Mouse (Mus musculus) forebrain, embryonic 14.5 days (tissue): ENCODE measurements at regions not wholly inside any gene's neighbourhood (a gene's known extent, or its start where the extent isn't known, plus 50 kb on each side); places are given as distances from the start of the nearest gene placed in this dataset.

Source experiments
- ATAC-seq: fragments of 200-750 bp; cut with Nextera tagmentation; 2 replicates; pipeline ENCODE4 v1.8.0; 2017; ENCODE audit warnings: mild to moderate bottlenecking, moderate library complexity
- DNase-seq: peaks from one replicate; pipeline ENCODE4 v3.0.0-alpha.2; 2015; ENCODE audit warnings: low spot score
- H3K27ac ChIP-seq: fragments of 300-500 bp; sonication (generic); 2 replicates; pipeline ENCODE4 v1.5.1; 2014; ENCODE audit warnings: low read depth, mild to moderate bottlenecking, control low read depth, low read length, moderate library complexity
- H3K27me3 ChIP-seq: fragments of 300-500 bp; sonication (generic); replicated peaks from 2 replicates; pipeline ENCODE4 v1.6.1; 2014; ENCODE audit warnings: low read length, control low read depth, mixed read lengths; ENCODE audit not compliant: control insufficient read depth, insufficient read depth
- H3K36me3 ChIP-seq: fragments of 300-500 bp; sonication (generic); 2 replicates; pipeline ENCODE4 v1.6.1; 2014; ENCODE audit warnings: low read length, control low read depth; ENCODE audit not compliant: control insufficient read depth, insufficient read depth
- H3K4me1 ChIP-seq: fragments of 300-500 bp; sonication (generic); 2 replicates; pipeline ENCODE4 v1.6.1; 2014; ENCODE audit warnings: antibody characterized with exemption, low read length, control low read depth; ENCODE audit not compliant: control insufficient read depth, insufficient read depth
- H3K4me2 ChIP-seq: fragments of 300-500 bp; sonication (generic); 2 replicates; pipeline ENCODE4 v1.6.1; 2014; ENCODE audit warnings: mild to moderate bottlenecking, control low read depth, low read length
- H3K4me3 ChIP-seq: fragments of 300-500 bp; sonication (generic); 2 replicates; pipeline ENCODE4 v1.5.1; 2014; ENCODE audit warnings: low read depth, low read length, control low read depth
- H3K9ac ChIP-seq: fragments of 300-500 bp; sonication (generic); 2 replicates; pipeline ENCODE4 v1.6.1; 2014; ENCODE audit warnings: mild to moderate bottlenecking, low read length, control low read depth, moderate library complexity
- H3K9me3 ChIP-seq: fragments of 300-500 bp; sonication (generic); replicated peaks from 2 replicates; pipeline ENCODE4 v1.6.1; 2016; ENCODE audit warnings: low read length, control low read depth, mixed read lengths; ENCODE audit not compliant: control insufficient read depth
- WGBS: fragments of 180-500 bp; shearing (Covaris S2); extraction: QIAGEN DNeasy Blood & Tissue Kit; methylation state at CpG from one replicate; pipeline ENCODE4 v1.1.7; 2014; 5-methylcytosine and 5-hydroxymethylcytosine counted together

DNA sequence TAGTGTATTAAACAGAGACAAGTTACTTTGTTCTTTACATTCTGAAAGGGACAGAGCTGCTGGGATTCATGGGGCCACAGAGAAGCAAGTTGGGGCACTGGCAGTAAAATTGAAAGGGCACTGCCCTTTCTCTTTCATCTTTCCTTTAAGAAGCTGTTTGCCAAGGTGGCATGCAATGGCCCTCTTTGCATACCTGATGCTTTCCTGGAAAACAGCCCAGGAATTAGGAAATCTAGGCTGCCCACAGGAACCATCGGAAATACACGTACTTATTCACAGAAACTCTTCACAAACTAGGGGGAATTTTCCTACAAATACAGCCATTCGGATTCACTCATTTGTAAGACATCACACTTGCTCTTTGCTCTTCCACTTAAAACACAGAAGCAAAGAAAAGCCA lies 278.3 kb upstream of the Gm765 start:
- peaks cover 2% of the 10 kb centered on the region; the same call in 1 of the 2 replicates for H3K4me1 ChIP-seq
- no peak overlapping the region for H3K4me2 ChIP-seq
- no peak overlapping the region for H3K4me3 ChIP-seq
- no peaks in the 10 kb centered on the region for H3K27me3 ChIP-seq
- DNase-seq (no peak), ATAC-seq (no peak)
- no peaks in the 10 kb centered on the region for H3K9me3 ChIP-seq
- H3K27ac ChIP-seq, result no peak overlapping the region
- H3K9ac ChIP-seq, result no peak overlapping the region
- H3K36me3 ChIP-seq, result no peaks in the 10 kb centered on the region
- WGBS, result 76% methylated on average over 3 of the region's 3 CpGs

DNA sequence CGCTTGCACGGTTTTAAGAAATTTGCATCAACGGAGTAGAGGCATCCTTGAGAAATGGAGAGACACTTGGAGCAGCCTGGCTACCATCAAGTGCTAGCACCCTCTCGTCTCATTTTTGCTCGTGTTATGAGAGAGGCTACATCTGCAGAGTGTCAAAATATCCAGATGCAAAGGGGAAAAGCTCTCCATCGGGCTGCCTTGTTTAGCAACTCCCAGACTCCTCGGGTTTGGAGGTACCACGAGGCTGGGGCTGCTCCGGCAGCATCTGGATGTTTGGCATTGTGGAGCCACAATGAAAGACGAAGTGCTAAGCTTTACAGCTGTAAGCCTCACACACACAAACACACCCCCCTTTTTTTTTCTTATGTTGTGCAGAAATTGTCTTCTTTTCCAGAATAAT lies 270.5 kb upstream of the Gm765 start:
- Histone ChIP-seq H3K36me3 (no peaks in the 10 kb centered on the region), H3K27me3 (no peaks in the 10 kb centered on the region), H3K4me1 (no peaks in the 10 kb centered on the region), H3K9me3 (no peaks in the 10 kb centered on the region), H3K9ac (no peak overlapping the region), H3K4me2 (no peak overlapping the region), H3K4me3 (no peak overlapping the region), H3K27ac (no peak overlapping the region)
- 84% methylated on average over 10 of the region's 10 CpGs for WGBS
- DNase-seq (no peak), ATAC-seq (no peak)

DNA sequence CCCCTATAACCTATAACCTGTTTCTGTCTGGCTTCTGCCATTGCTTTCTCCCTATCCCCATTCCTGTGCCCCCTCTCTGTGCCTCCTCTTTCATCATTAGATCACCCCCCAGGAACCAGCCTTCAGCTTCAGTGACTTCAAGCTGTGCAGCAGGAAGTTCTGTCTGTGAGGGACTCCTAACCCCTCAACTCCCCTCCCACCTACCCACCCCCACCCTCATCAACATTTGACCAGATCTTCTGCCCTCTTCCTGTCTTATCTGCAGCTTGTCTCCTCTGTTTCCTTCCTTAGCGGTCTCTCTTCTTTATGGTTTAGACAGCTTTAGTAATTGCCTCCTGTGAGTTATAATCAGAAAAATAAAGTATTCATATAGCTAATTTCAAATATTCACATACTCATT lies 266.6 kb upstream of the Gm765 start:
- no peak for DNase-seq
- Histone ChIP-seq H3K27me3 (no peaks in the 10 kb centered on the region), H3K4me2 (no peak overlapping the region), H3K27ac (no peak overlapping the region), H3K9ac (no peak overlapping the region), H3K4me1 (no peaks in the 10 kb centered on the region), H3K36me3 (no peaks in the 10 kb centered on the region), H3K9me3 (no peaks in the 10 kb centered on the region), H3K4me3 (no peak overlapping the region)
- 73% methylated on average over 1 of the region's 1 CpGs for WGBS
- no peak for ATAC-seq

DNA sequence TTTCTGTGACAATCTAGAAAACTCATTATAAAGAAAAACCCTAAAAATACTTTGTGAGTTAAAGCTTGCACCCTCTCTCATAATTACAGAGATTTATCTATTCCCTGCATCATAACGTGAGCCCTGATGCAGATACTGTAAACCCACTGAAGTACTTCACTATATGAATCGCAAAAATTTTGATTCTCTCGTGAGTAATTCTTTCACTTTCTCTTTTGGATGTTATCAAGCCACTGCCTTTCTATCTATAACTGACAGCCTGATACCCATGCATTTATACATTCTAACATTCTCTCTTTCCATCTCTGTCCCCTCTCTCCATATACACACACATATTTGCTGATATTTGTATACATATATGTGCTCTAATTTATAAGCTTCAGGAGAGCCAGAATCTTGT lies 264.1 kb upstream of the Gm765 start:
- 90% methylated on average over 3 of the region's 3 CpGs for WGBS
- H3K4me3 ChIP-seq, result no peak overlapping the region
- H3K9ac ChIP-seq, result no peak overlapping the region
- DNase-seq, result no peak
- no peak overlapping the region for H3K27ac ChIP-seq
- no peaks in the 10 kb centered on the region for H3K9me3 ChIP-seq
- ATAC-seq, result no peak
- H3K4me1 ChIP-seq, result no peaks in the 10 kb centered on the region
- no peaks in the 10 kb centered on the region for H3K36me3 ChIP-seq
- H3K27me3 ChIP-seq, result no peaks in the 10 kb centered on the region
- H3K4me2 ChIP-seq, result no peak overlapping the region

DNA sequence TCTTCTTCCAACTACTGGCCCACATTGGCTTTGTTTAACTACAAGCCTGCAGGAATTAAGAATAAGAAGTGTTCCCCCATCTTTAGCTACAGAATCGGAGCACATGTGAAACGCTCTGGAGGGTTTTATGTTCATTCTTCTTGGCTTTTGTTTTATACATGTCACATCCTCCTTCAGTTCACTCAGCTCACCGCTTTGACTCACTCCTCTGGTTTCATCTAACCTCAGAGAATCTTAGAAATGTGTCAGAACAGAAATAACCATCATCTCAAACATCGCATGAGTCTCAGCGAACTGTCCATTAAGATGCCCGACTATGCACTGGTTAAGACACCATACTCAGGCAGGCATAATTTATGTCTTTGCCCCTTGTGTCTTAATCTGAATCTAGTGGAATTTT lies 255.1 kb upstream of the Gm765 start:
- no peak for ATAC-seq
- H3K4me2 ChIP-seq, result no peak overlapping the region
- WGBS, result 91% methylated on average over 6 of the region's 6 CpGs

DNA sequence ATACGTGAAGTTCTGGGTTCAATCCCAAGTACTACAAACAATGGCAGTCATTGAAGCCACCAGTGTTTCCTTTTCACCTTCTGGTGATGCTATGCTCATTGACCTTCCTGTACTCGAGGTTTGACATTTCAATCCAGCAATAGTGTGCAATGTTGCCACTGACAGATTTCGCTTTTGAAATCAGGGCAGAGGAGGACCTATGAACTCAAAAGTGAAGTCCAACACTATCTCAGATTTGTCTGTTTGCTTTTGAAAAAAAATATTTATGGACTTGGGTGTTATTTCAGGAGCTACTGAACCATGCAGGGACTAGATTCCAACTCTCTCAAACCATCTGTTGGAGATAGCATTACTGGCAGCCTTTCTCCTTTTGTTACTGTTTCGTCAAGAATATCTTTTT lies 248.4 kb upstream of the Gm765 start:
- H3K9me3 ChIP-seq, result no peaks in the 10 kb centered on the region
- DNase-seq (no peak), ATAC-seq (no peak)
- H3K27ac ChIP-seq, result no peak overlapping the region
- 88% methylated on average over 4 of the region's 4 CpGs for WGBS
- H3K36me3 ChIP-seq, result no peaks in the 10 kb centered on the region
- no peak overlapping the region for H3K4me3 ChIP-seq
- no peaks in the 10 kb centered on the region for H3K27me3 ChIP-seq
- H3K4me2 ChIP-seq, result no peak overlapping the region
- no peak overlapping the region for H3K9ac ChIP-seq
- no peaks in the 10 kb centered on the region for H3K4me1 ChIP-seq

More for the DNA sequence above, 255.1 kb upstream of the Gm765 start:
- H3K27me3 ChIP-seq, result no peaks in the 10 kb centered on the region
- no peak overlapping the region for H3K27ac ChIP-seq
- H3K9ac ChIP-seq, result no peak overlapping the region
- DNase-seq, result no peak
- H3K4me3 ChIP-seq, result no peak overlapping the region
- no peaks in the 10 kb centered on the region for H3K9me3 ChIP-seq
- no peaks in the 10 kb centered on the region for H3K4me1 ChIP-seq
- H3K36me3 ChIP-seq, result no peaks in the 10 kb centered on the region

DNA sequence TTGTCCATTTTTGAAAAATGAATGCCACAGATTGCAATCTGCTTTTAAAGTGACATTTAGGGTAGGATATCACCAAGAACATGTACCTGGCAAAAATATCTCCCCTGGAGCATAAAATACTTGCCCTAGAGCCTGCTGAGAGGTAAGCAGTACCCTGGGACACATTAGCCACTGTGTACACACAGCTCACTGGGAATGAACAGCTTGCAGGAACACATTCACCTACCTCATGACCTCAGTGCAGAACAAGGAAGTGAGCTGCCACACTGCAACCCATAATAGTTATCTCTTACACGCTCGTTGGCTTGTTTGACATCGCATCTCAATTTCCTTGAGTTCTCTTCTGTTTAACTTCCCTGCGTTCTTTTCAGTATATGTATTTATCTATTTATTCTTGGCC lies 246.4 kb upstream of the Gm765 start:
- Histone ChIP-seq H3K9ac (no peak overlapping the region), H3K4me3 (no peak overlapping the region), H3K36me3 (no peaks in the 10 kb centered on the region), H3K27ac (no peak overlapping the region), H3K9me3 (no peaks in the 10 kb centered on the region), H3K4me1 (no peaks in the 10 kb centered on the region), H3K27me3 (no peaks in the 10 kb centered on the region), H3K4me2 (no peak overlapping the region)
- WGBS, result 88% methylated on average over 4 of the region's 4 CpGs
- DNase-seq (no peak), ATAC-seq (no peak)

DNA sequence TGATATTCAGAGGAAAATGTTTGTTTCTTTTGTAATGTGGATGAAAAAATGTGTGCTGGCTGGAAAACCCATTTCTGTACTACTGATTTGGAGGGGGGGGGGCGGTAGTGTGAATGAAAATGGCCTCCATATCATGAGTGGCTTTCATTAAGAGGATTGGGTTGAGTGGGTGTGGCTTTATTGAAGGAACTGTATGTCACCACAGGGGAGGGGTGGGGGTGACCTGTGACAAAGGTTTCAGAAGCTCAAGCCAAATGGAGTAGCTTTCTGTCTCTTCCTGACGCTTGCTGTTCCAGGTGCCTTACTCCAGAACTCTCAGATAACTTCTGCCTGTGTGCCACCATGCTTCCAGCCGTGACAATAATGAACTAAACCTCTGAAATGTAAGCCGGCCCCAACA lies 242.0 kb upstream of the Gm765 start:
- ATAC-seq, result no peak
- H3K4me1 ChIP-seq, result no peaks in the 10 kb centered on the region
- no peaks in the 10 kb centered on the region for H3K36me3 ChIP-seq
- no peak overlapping the region for H3K27ac ChIP-seq
- 74% methylated on average over 4 of the region's 4 CpGs for WGBS
- H3K4me2 ChIP-seq, result no peak overlapping the region
- DNase-seq, result no peak
- no peak overlapping the region for H3K4me3 ChIP-seq
- H3K9ac ChIP-seq, result no peak overlapping the region
- H3K27me3 ChIP-seq, result no peaks in the 10 kb centered on the region
- H3K9me3 ChIP-seq, result no peaks in the 10 kb centered on the region

DNA sequence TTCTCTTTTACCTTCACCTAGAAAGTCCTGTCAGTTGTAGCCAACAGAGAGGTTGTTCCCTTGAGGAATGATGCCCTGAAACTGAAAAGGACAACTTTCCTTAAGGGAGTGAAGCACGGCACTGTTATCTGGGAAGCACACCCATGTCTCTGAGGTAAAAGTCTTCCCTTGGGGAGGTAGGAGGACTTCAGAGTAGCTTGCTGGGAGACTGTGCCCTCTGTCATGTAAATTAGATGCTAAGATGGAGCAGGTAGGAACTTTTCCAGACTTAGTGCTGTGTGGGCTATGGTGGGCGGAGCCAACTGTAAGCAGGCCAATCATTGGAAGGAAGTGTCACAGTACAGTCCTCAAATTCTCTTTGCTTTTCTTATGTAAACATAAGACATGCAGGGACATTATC lies 240.3 kb upstream of the Gm765 start:
- DNase-seq, result no peak
- no peak for ATAC-seq
- no peak overlapping the region for H3K4me3 ChIP-seq
- no peak overlapping the region for H3K27ac ChIP-seq
- no peak overlapping the region for H3K9ac ChIP-seq
- H3K9me3 ChIP-seq, result no peaks in the 10 kb centered on the region
- H3K27me3 ChIP-seq, result no peaks in the 10 kb centered on the region
- H3K4me2 ChIP-seq, result no peak overlapping the region
- 72% methylated on average over 2 of the region's 2 CpGs for WGBS
- no peaks in the 10 kb centered on the region for H3K36me3 ChIP-seq
- no peaks in the 10 kb centered on the region for H3K4me1 ChIP-seq

DNA sequence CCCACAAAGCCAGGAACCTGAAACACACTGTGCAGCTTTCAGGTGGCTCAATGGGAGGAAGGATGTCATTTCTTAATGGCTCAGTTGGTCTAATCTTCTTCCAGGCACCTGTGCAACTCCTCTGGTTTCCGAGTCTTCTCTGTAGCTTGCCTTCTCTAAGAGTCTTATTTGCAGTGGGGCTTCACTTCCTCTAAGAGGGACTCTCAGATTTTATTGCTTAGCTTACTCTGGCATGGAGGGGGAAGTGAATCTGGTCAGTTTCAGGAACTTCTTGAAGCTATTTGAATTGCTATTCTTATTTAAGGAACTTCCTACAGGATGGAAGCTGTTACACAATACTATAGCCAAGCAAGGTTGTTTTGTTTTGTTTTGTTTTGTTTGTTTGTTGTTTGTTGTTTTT lies 232.7 kb upstream of the Gm765 start:
- 86% methylated on average over 1 of the region's 1 CpGs for WGBS
- H3K4me1 ChIP-seq, result no peaks in the 10 kb centered on the region

More for the DNA sequence above, 232.7 kb upstream of the Gm765 start:
- Histone ChIP-seq H3K27me3 (no peaks in the 10 kb centered on the region), H3K27ac (no peak overlapping the region), H3K9me3 (no peaks in the 10 kb centered on the region), H3K9ac (no peak overlapping the region), H3K4me2 (no peak overlapping the region), H3K36me3 (no peaks in the 10 kb centered on the region), H3K4me3 (no peak overlapping the region)
- ATAC-seq (no peak), DNase-seq (no peak)
